Mouse (Mus musculus) adrenal gland, postnatal 4 days (tissue): Measurements from ENCODE around the gene Prss48. TPM values are rescaled to one million over a fixed set of nuclear protein-coding genes. Genes with fewer than 3 reads are reported as not detected.

Experiments used
- DNase-seq, 2 experiments: peaks; one replicate each; pipeline ENCODE4 v3.0.0; 2021 to 2022; ENCODE audit warnings: low spot score in 2 of 2, mixed read lengths in 2 of 2
- long read RNA-seq, 2 experiments: library from polyadenylated mRNA; stranded (forward); transcript quantifications; one replicate each; pipeline ENCODE4 v2.0.0; 2021
- total RNA-seq, 2 experiments: library from RNA; stranded (reverse); gene quantifications; 2 replicates each; pipeline ENCODE4 v1.2.3; 2021

The Prss48 gene
- not detected for total RNA-seq
- long read RNA-seq, experiment 1, partial matches to known transcripts, result 0 of 1 reads
- long read RNA-seq, experiment 1, other reads (novel, unspliced or antisense), result 1 of 1 reads
- long read RNA-seq, experiment 2, result 0 reads

GRCm38 (mm10) chr3:86002423-86002822 is at the start of gene Prss48:
Gene Prss48, minus strand, starts transcription at chr3:86002491.
- DNase-seq, result no peak

- no peak for DNase-seq
Measured at GRCm38 (mm10) chr3:86049041-86049440, 46.8 kb upstream of the Prss48 start.

GRCm38 (mm10) chr3:86047686-86048408 is 45.6 kb upstream of the Prss48 start:
- no peak for DNase-seq

GRCm38 (mm10) chr3:86040286-86041201 is 38.3 kb upstream of the Prss48 start:
- no peak for DNase-seq

- DNase-seq, result no peak
Measured at GRCm38 (mm10) chr3:86038648-86039047, 36.4 kb upstream of the Prss48 start.

GRCm38 (mm10) chr3:86037926-86038484 is 35.7 kb upstream of the Prss48 start:
- DNase-seq, result no peak

GRCm38 (mm10) chr3:86033455-86034090 is 31.3 kb upstream of the Prss48 start:
- DNase-seq, result no peak

GRCm38 (mm10) chr3:86030566-86030965 is 28.3 kb upstream of the Prss48 start:
- no peak for DNase-seq

GRCm38 (mm10) chr3:86028658-86029375 is 26.5 kb upstream of the Prss48 start:
- no peak for DNase-seq

GRCm38 (mm10) chr3:86025341-86026137 is 23.2 kb upstream of the Prss48 start:
- no peak for DNase-seq

GRCm38 (mm10) chr3:86024065-86024795 is 21.9 kb upstream of the Prss48 start:
- DNase-seq, result no peak

- no peak for DNase-seq
Measured at GRCm38 (mm10) chr3:86021651-86022050, 19.4 kb upstream of the Prss48 start.

GRCm38 (mm10) chr3:86020921-86021650 is 18.8 kb upstream of the Prss48 start:
- no peak for DNase-seq

GRCm38 (mm10) chr3:86017484-86017883 is 15.2 kb upstream of the Prss48 start:
- no peak for DNase-seq

GRCm38 (mm10) chr3:86016965-86017364 is 14.7 kb upstream of the Prss48 start:
- no peak for DNase-seq

- no peak for DNase-seq
Measured at GRCm38 (mm10) chr3:86013837-86014236, 11.5 kb upstream of the Prss48 start.

- DNase-seq, result no peak
Measured at GRCm38 (mm10) chr3:86011833-86012232, 9.5 kb upstream of the Prss48 start.

GRCm38 (mm10) chr3:86011373-86011772 is 9.1 kb upstream of the Prss48 start:
- no peak for DNase-seq
